ENCODE assay signal across 9 mouse cellular contexts in the genomic region with DNA sequence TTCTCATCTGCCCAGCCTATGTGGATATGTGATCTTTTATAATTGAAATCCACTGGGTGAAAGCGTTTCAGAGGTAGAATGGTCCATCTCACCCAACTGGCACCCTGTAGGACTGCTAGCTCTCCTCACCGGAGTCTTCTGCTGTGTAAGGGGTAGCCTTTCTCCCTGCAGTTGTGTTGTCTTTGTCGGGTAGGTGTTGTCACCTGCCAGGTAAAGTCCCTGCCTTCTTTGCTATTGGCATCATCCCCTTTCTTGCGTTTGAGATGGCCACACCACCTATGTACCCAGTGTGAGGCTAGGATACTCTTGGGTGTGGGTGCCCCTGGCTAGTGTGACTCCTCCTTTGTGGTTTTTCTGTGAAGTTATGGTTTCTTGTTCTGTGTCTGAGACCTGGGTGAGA. TPM values are rescaled to one million over a fixed set of nuclear protein-coding genes. Genes with fewer than 3 reads are reported as not detected.
A peak's percentile ranks its signal among the peaks of the same experiment; 100 is the strongest.
DNase-seq lines count a peak whose midpoint lies in the region; ATAC-seq and TF ChIP-seq lines count a peak whose summit lies in the region.
"Had no signal": no experiment of that assay in that cellular context is flagged by ENCODE, and none has a peak within 500 bp of the region (broad histone marks: within the 10 kb centered on the region; RNA-seq: fewer than 3 reads in every experiment).

No protein-coding gene starts in this region.

- H3K4me1 ChIP-seq in erythroblast, embryonic 14.5 days (ENCODE audit: control insufficient read depth), result peaks cover 45% of the 10 kb centered on the region
- H3K4me1 ChIP-seq in forebrain, embryonic 14.5 days (ENCODE audit: control insufficient read depth, insufficient read depth, low read length), result peaks cover 28% of the 10 kb centered on the region
- H3K4me1 ChIP-seq in liver, embryonic 13.5 days (replicated peaks), result peaks cover 54% of the 10 kb centered on the region

- H3K79me2 ChIP-seq in C2C12 (ENCODE audit: control insufficient read depth, insufficient read depth), result peaks cover 56% of the 10 kb centered on the region

- H3K9me3 ChIP-seq in erythroblast, embryonic 14.5 days (ENCODE audit: control insufficient read depth, low read length), result no peaks in the 10 kb centered on the region
- H3K9me3 ChIP-seq in forebrain, embryonic 14.5 days (replicated peaks; ENCODE audit: control insufficient read depth, low read length), result no peaks in the 10 kb centered on the region
- no peaks in the 10 kb centered on the region for H3K9me3 ChIP-seq in liver, embryonic 13.5 days (replicated peaks)

- WGBS in forebrain, embryonic 14.5 days, result 65% methylated on average over 4 of the region's 4 CpGs
- 57% methylated on average over 4 of the region's 4 CpGs for WGBS in liver, embryonic 13.5 days (ENCODE audit: insufficient replicate concordance)

- H3K4me2 ChIP-seq in forebrain, embryonic 14.5 days (ENCODE audit: low read length), result peak overlapping the region; percentile 89
- H3K4me2 ChIP-seq in liver, embryonic 13.5 days, result peak overlapping the region; percentile 88

- peak overlapping the region; percentile 98 for H3K9ac ChIP-seq in forebrain, embryonic 14.5 days (ENCODE audit: low read length)
- peak overlapping the region; percentile 99 for H3K9ac ChIP-seq in liver, embryonic 13.5 days

- no peak for ATAC-seq in erythroblast, adult 5-6 weeks (replicated peaks; ENCODE audit: low FRiP score, poor library complexity, severe bottlenecking)
- ATAC-seq in forebrain, embryonic 14.5 days, result no peak
- ATAC-seq in liver, embryonic 13.5 days (ENCODE audit: low read depth), result no peak

- H3ac ChIP-seq in C2C12 (ENCODE audit: control insufficient read depth, insufficient read length, low read depth), result peak overlapping the region; percentile 100

- peak overlapping the region; percentile 83 for H3K4me3 ChIP-seq in erythroblast, embryonic 14.5 days (replicated peaks)
- peak overlapping the region; percentile 57 for H3K4me3 ChIP-seq in C2C12 (ENCODE audit: insufficient read depth, poor library complexity, severe bottlenecking)
- H3K4me3 ChIP-seq in forebrain, embryonic 14.5 days (ENCODE audit: low read depth, low read length), result peak overlapping the region; percentile 100
- peak overlapping the region; percentile 99 for H3K4me3 ChIP-seq in liver, embryonic 13.5 days (replicated peaks)

- no peak for DNase-seq in forebrain, embryonic 14.5 days (ENCODE audit: low spot score)
- no peak for DNase-seq in liver, embryonic 13.5 days
- no peak for DNase-seq in retina, embryonic 14.5 days (ENCODE audit: low spot score)
- no peak for DNase-seq in spleen, postnatal 4 days (ENCODE audit: low spot score in 2 of 2)
- DNase-seq in embryo, embryonic 9.5 days (ENCODE audit: extremely low spot score), result no peak
- DNase-seq: cerebellum, postnatal 10 days had no signal

- TF ChIP-seq CTCF in C2C12 (IDR thresholded peaks at IDR 0.05; ENCODE audit: control insufficient read depth, insufficient read depth, insufficient read length), result no peak

- H3K79me3 ChIP-seq in C2C12 (ENCODE audit: low read depth), result peaks cover 47% of the 10 kb centered on the region

- peaks cover 62% of the 10 kb centered on the region for H3K36me3 ChIP-seq in erythroblast, embryonic 14.5 days (ENCODE audit: control insufficient read depth)
- peaks cover 12% of the 10 kb centered on the region for H3K36me3 ChIP-seq in C2C12 (ENCODE audit: control insufficient read depth, insufficient read depth)
- peaks cover 28% of the 10 kb centered on the region for H3K36me3 ChIP-seq in forebrain, embryonic 14.5 days (ENCODE audit: control insufficient read depth, insufficient read depth, low read length)
- H3K36me3 ChIP-seq in liver, embryonic 13.5 days, result peaks cover 51% of the 10 kb centered on the region

- no peak overlapping the region for H3K27ac ChIP-seq in forebrain, embryonic 14.5 days (ENCODE audit: low read depth, low read length)
- H3K27ac ChIP-seq in liver, embryonic 13.5 days, result peak overlapping the region; percentile 96

- H3K27me3 ChIP-seq in erythroblast, embryonic 14.5 days (ENCODE audit: control insufficient read depth), result no peaks in the 10 kb centered on the region
- no peaks in the 10 kb centered on the region for H3K27me3 ChIP-seq in C2C12 (ENCODE audit: control insufficient read depth, insufficient read depth, insufficient read length)
- no peaks in the 10 kb centered on the region for H3K27me3 ChIP-seq in forebrain, embryonic 14.5 days (replicated peaks; ENCODE audit: control insufficient read depth, insufficient read depth, low read length)
- H3K27me3 ChIP-seq in liver, embryonic 13.5 days, result no peaks in the 10 kb centered on the region

TF ChIP-seq in C2C12, 6 proteins besides CTCF, POLR2A, EP300 and RAD21:
- TF ChIP-seq FOSL1 (IDR thresholded peaks at IDR 0.05; ENCODE audit: insufficient read depth, low read length, poor library complexity, severe bottlenecking), result no peak
- TF ChIP-seq CEBPB (IDR thresholded peaks at IDR 0.05; ENCODE audit: low read depth), result no peak
- TF ChIP-seq MYOD1 (IDR thresholded peaks at IDR 0.05; ENCODE audit: control insufficient read depth, insufficient read length, low read depth), result no peak
- TF ChIP-seq MAX (IDR thresholded peaks at IDR 0.05), result no peak
- no peak for TF ChIP-seq USF1 (IDR thresholded peaks at IDR 0.05; ENCODE audit: low read depth)

RNA-seq across cellular contexts. Expression of a gene that starts 1.6 kb away (rescaled TPM):
- 50.1 and 53.8 TPM in 2 replicates for polyA plus RNA-seq in erythroblast, embryonic 14.5 days (2012)
- 80.9 and 94.9 TPM in 2 replicates for total RNA-seq in erythroblast, adult 5-6 weeks (2015; ENCODE audit: low replicate concordance)
- 15.2 and 20.4 TPM in 2 replicates for total RNA-seq in erythroblast, adult 5-6 weeks (2017; ENCODE audit: low replicate concordance)
- 87.1 TPM for polyA plus RNA-seq in C2C12 (2012; fragmentation: generic; extraction: Trizol)
- polyA plus RNA-seq in forebrain, embryonic 14.5 days (2014; fragmentation: Nextera tagmentation; extraction: Ambion mirVana), result 40.5 and 44.2 TPM in 2 replicates
- 22.8 and 25.3 TPM in 2 replicates for polyA plus RNA-seq in liver, embryonic 13.5 days (2015; fragmentation: Nextera tagmentation; extraction: Ambion mirVana)

RNA-seq across cellular contexts. Expression of a gene that starts 16.9 kb away (rescaled TPM):
- polyA plus RNA-seq in erythroblast, embryonic 14.5 days (2012), result 3.2 TPM in 2 replicates
- total RNA-seq in erythroblast, adult 5-6 weeks (2015; ENCODE audit: low replicate concordance), result 8.8 and 10.4 TPM in 2 replicates
- total RNA-seq in erythroblast, adult 5-6 weeks (2017; ENCODE audit: low replicate concordance), result 9.5 and 16.4 TPM in 2 replicates
- 102 TPM for polyA plus RNA-seq in C2C12 (2012; fragmentation: generic; extraction: Trizol)
- polyA plus RNA-seq in forebrain, embryonic 14.5 days (2014; fragmentation: Nextera tagmentation; extraction: Ambion mirVana), result 99.7 and 102 TPM in 2 replicates
- polyA plus RNA-seq in liver, embryonic 13.5 days (2015; fragmentation: Nextera tagmentation; extraction: Ambion mirVana), result 79.1 and 83.7 TPM in 2 replicates

RNA-seq across cellular contexts. Expression of a gene that starts 16.9 kb away (rescaled TPM):
- polyA plus RNA-seq in erythroblast, embryonic 14.5 days (2012), result 3.1 and 3.3 TPM in 2 replicates
- 4.2 and 4.6 TPM in 2 replicates for total RNA-seq in erythroblast, adult 5-6 weeks (2015; ENCODE audit: low replicate concordance)
- total RNA-seq in erythroblast, adult 5-6 weeks (2017; ENCODE audit: low replicate concordance), result 15.4 and 15.5 TPM in 2 replicates
- polyA plus RNA-seq in C2C12 (2012; fragmentation: generic; extraction: Trizol), result 24.6 TPM
- polyA plus RNA-seq in forebrain, embryonic 14.5 days (2014; fragmentation: Nextera tagmentation; extraction: Ambion mirVana), result 31.3 and 34.8 TPM in 2 replicates
- polyA plus RNA-seq in liver, embryonic 13.5 days (2015; fragmentation: Nextera tagmentation; extraction: Ambion mirVana), result 12.7 and 13.0 TPM in 2 replicates

RNA-seq across cellular contexts. Expression of a gene that starts 19.0 kb away (rescaled TPM):
- polyA plus RNA-seq in erythroblast, embryonic 14.5 days (2012), result 1.0 and 1.3 TPM in 2 replicates
- total RNA-seq in erythroblast, adult 5-6 weeks (2015; ENCODE audit: low replicate concordance), result 1.5 and 5.0 TPM in 2 replicates
- total RNA-seq in erythroblast, adult 5-6 weeks (2017; ENCODE audit: low replicate concordance), result 1.7 and 2.6 TPM in 2 replicates
- polyA plus RNA-seq in C2C12 (2012; fragmentation: generic; extraction: Trizol), result 10.4 TPM
- 10.2 and 12.3 TPM in 2 replicates for polyA plus RNA-seq in forebrain, embryonic 14.5 days (2014; fragmentation: Nextera tagmentation; extraction: Ambion mirVana)
- 7.2 and 8.6 TPM in 2 replicates for polyA plus RNA-seq in liver, embryonic 13.5 days (2015; fragmentation: Nextera tagmentation; extraction: Ambion mirVana)

RNA-seq across cellular contexts. Expression of a gene that starts 29.5 kb away (rescaled TPM):
- polyA plus RNA-seq in erythroblast, embryonic 14.5 days (2012), result 3.6 and 5.5 TPM in 2 replicates
- 136 and 146 TPM in 2 replicates for total RNA-seq in erythroblast, adult 5-6 weeks (2015; ENCODE audit: low replicate concordance)
- total RNA-seq in erythroblast, adult 5-6 weeks (2017; ENCODE audit: low replicate concordance), result 46.0 and 54.0 TPM in 2 replicates
- polyA plus RNA-seq in C2C12 (2012; fragmentation: generic; extraction: Trizol), result 386 TPM
- 424 and 576 TPM in 2 replicates for polyA plus RNA-seq in forebrain, embryonic 14.5 days (2014; fragmentation: Nextera tagmentation; extraction: Ambion mirVana)
- 224 and 292 TPM in 2 replicates for polyA plus RNA-seq in liver, embryonic 13.5 days (2015; fragmentation: Nextera tagmentation; extraction: Ambion mirVana)

Comparison
In these comparisons a context has a peak if more than half of its experiments do, and no peak if none do; other contexts are left out.
1. RNA of a gene that starts 16.9 kb away (polyA plus RNA-seq): 102 TPM in C2C12 (single experiment), 99.7 to 102 TPM in forebrain, embryonic 14.5 days and 79.1 to 83.7 TPM in liver, embryonic 13.5 days; 3.2 TPM in erythroblast, embryonic 14.5 days; every median in the first group is over 10 times any median in the second.
2. Peak in every context shown above with its lines, with median percentiles within 50 percentile points of each other: H3K4me3 ChIP-seq.